Mouse (Mus musculus) neural tube, embryonic 14.5 days (tissue): ENCODE results near the gene Ugt1a9. TPM values are rescaled to one million over a fixed set of nuclear protein-coding genes. Genes with fewer than 3 reads are reported as not detected.

Experiments used
- ATAC-seq: fragments of 200-750 bp; cut with Nextera tagmentation; 2 replicates; pipeline ENCODE4 v1.8.0; 2017; ENCODE audit warnings: low read depth, mild to moderate bottlenecking, moderate TSS enrichment, moderate library complexity
- H3K27ac ChIP-seq: fragments of 300-500 bp; sonication (generic); 2 replicates; pipeline ENCODE4 v1.5.1; 2014; ENCODE audit warnings: low read depth, mild to moderate bottlenecking, control low read depth, low read length, moderate library complexity, mixed read lengths
- H3K27me3 ChIP-seq: fragments of 300-500 bp; sonication (generic); 2 replicates; pipeline ENCODE4 v1.6.1; 2014; ENCODE audit warnings: low read length; ENCODE audit not compliant: control insufficient read depth, insufficient read depth
- H3K36me3 ChIP-seq: fragments of 300-500 bp; sonication (generic); 2 replicates; pipeline ENCODE4 v1.6.1; 2014; ENCODE audit warnings: low read length, mixed read lengths; ENCODE audit not compliant: control insufficient read depth, insufficient read depth
- H3K4me1 ChIP-seq: fragments of 300-500 bp; sonication (generic); 2 replicates; pipeline ENCODE4 v1.6.1; 2014; ENCODE audit warnings: low read length; ENCODE audit not compliant: control insufficient read depth, insufficient read depth
- H3K4me2 ChIP-seq: fragments of 300-500 bp; sonication (generic); 2 replicates; pipeline ENCODE4 v1.6.1; 2014; ENCODE audit warnings: mild to moderate bottlenecking, low read depth, low read length, control low read depth
- H3K4me3 ChIP-seq: fragments of 300-500 bp; sonication (generic); 2 replicates; pipeline ENCODE4 v1.5.1; 2014; ENCODE audit warnings: low read depth, low read length, control low read depth, mixed read lengths
- H3K9ac ChIP-seq: fragments of 300-500 bp; sonication (generic); replicated peaks from 2 replicates; pipeline ENCODE4 v1.6.1; 2014; ENCODE audit warnings: low read depth, mild to moderate bottlenecking, control low read depth, low read length, mixed read lengths
- H3K9me3 ChIP-seq: fragments of 300-500 bp; sonication (generic); 2 replicates; pipeline ENCODE4 v1.6.1; 2016; ENCODE audit warnings: low read length; ENCODE audit not compliant: control insufficient read depth
- WGBS: fragments of 180-500 bp; shearing (Covaris S2); extraction: QIAGEN DNeasy Blood & Tissue Kit; methylation state at CpG from one replicate; pipeline ENCODE4 v1.1.7; 2014; 5-methylcytosine and 5-hydroxymethylcytosine counted together
- polyA plus RNA-seq: library from polyadenylated mRNA; unstranded; fragments of >200 nt; fragmentation: Nextera tagmentation; extraction: Ambion mirVana; gene quantifications from 2 replicates; pipeline ENCODE4 v1.2.1, GENCODE M21; 2014

Ugt1a9 gene
- polyA plus RNA-seq, 1 experiment from 2014 or later = not detected

GRCm38 (mm10) chr1:88233421-88234247 lies 163.0 kb downstream of the Ugt1a9 start:
- Histone ChIP-seq H3K27me3 (no peaks in the 10 kb centered on the region), H3K9ac (no peak overlapping the region), H3K4me3 (no peak overlapping the region), H3K4me1 (no peaks in the 10 kb centered on the region), H3K27ac (no peak overlapping the region), H3K4me2 (no peak overlapping the region), H3K36me3 (no peaks in the 10 kb centered on the region), H3K9me3 (peaks cover 90% of the 10 kb centered on the region)
- WGBS = 72% methylated on average over 14 of the region's 14 CpGs
- ATAC-seq = no peak

GRCm38 (mm10) chr1:88234248-88234610 lies 163.6 kb downstream of the Ugt1a9 start:
- Histone ChIP-seq H3K4me1 (no peaks in the 10 kb centered on the region), H3K9me3 (peaks cover 90% of the 10 kb centered on the region), H3K36me3 (no peaks in the 10 kb centered on the region), H3K9ac (no peak overlapping the region), H3K27ac (no peak overlapping the region), H3K4me2 (no peak overlapping the region), H3K27me3 (no peaks in the 10 kb centered on the region), H3K4me3 (no peak overlapping the region)
- 66% methylated on average over 4 of the region's 4 CpGs for WGBS
- ATAC-seq = no peak

- peaks cover 90% of the 10 kb centered on the region for H3K9me3 ChIP-seq
- 45% methylated on average over 5 of the region's 5 CpGs for WGBS
- H3K4me3 ChIP-seq = no peak overlapping the region
- H3K9ac ChIP-seq = no peak overlapping the region
- H3K4me1 ChIP-seq = no peaks in the 10 kb centered on the region
- H3K4me2 ChIP-seq = no peak overlapping the region
- H3K27me3 ChIP-seq = no peaks in the 10 kb centered on the region
- no peak for ATAC-seq
- no peaks in the 10 kb centered on the region for H3K36me3 ChIP-seq
- H3K27ac ChIP-seq = no peak overlapping the region
These were observed 164.0 kb downstream of the Ugt1a9 start for GRCm38 (mm10) chr1:88234646-88235045.

GRCm38 (mm10) chr1:88235046-88235893 lies 164.7 kb downstream of the Ugt1a9 start:
- no peak overlapping the region for H3K4me2 ChIP-seq
- no peak overlapping the region for H3K4me3 ChIP-seq
- no peak overlapping the region for H3K9ac ChIP-seq
- no peaks in the 10 kb centered on the region for H3K4me1 ChIP-seq
- H3K27me3 ChIP-seq = no peaks in the 10 kb centered on the region
- no peak for ATAC-seq
- H3K9me3 ChIP-seq = peaks cover 90% of the 10 kb centered on the region
- WGBS = 67% methylated on average over 11 of the region's 11 CpGs
- H3K36me3 ChIP-seq = no peaks in the 10 kb centered on the region
- no peak overlapping the region for H3K27ac ChIP-seq

- Histone ChIP-seq H3K9me3 (peaks cover 91% of the 10 kb centered on the region), H3K9ac (no peak overlapping the region), H3K27me3 (no peaks in the 10 kb centered on the region), H3K4me2 (no peak overlapping the region), H3K27ac (no peak overlapping the region), H3K36me3 (no peaks in the 10 kb centered on the region), H3K4me1 (no peaks in the 10 kb centered on the region), H3K4me3 (no peak overlapping the region)
- WGBS = 69% methylated on average over 4 of the region's 4 CpGs
- no peak for ATAC-seq
These were observed 165.4 kb downstream of the Ugt1a9 start for GRCm38 (mm10) chr1:88235894-88236415.

GRCm38 (mm10) chr1:88237311-88237710 lies 166.7 kb downstream of the Ugt1a9 start:
- Histone ChIP-seq H3K4me3 (no peak overlapping the region), H3K27me3 (no peaks in the 10 kb centered on the region), H3K27ac (no peak overlapping the region), H3K9me3 (peaks cover 88% of the 10 kb centered on the region), H3K4me2 (no peak overlapping the region), H3K4me1 (no peaks in the 10 kb centered on the region), H3K9ac (no peak overlapping the region), H3K36me3 (no peaks in the 10 kb centered on the region)
- ATAC-seq = no peak
- WGBS = 85% methylated on average over 5 of the region's 5 CpGs

- H3K9me3 ChIP-seq = peaks cover 86% of the 10 kb centered on the region
- H3K4me3 ChIP-seq = no peak overlapping the region
- no peak overlapping the region for H3K9ac ChIP-seq
- H3K4me2 ChIP-seq = no peak overlapping the region
- H3K27ac ChIP-seq = no peak overlapping the region
- no peaks in the 10 kb centered on the region for H3K36me3 ChIP-seq
- H3K27me3 ChIP-seq = no peaks in the 10 kb centered on the region
- ATAC-seq = no peak
- WGBS = 76% methylated on average over 6 of the region's 6 CpGs
- H3K4me1 ChIP-seq = no peaks in the 10 kb centered on the region
These were observed 168.2 kb downstream of the Ugt1a9 start for GRCm38 (mm10) chr1:88238771-88239170.

GRCm38 (mm10) chr1:88240072-88240471 lies 169.5 kb downstream of the Ugt1a9 start:
- Histone ChIP-seq H3K4me2 (no peak overlapping the region), H3K27ac (no peak overlapping the region), H3K36me3 (no peaks in the 10 kb centered on the region), H3K9me3 (peaks cover 85% of the 10 kb centered on the region), H3K4me1 (no peaks in the 10 kb centered on the region), H3K4me3 (no peak overlapping the region), H3K9ac (no peak overlapping the region), H3K27me3 (no peaks in the 10 kb centered on the region)
- WGBS = 73% methylated on average over 5 of the region's 5 CpGs
- ATAC-seq = no peak

GRCm38 (mm10) chr1:88240579-88240978 lies 170.0 kb downstream of the Ugt1a9 start:
- 78% methylated on average over 4 of the region's 4 CpGs for WGBS
- Histone ChIP-seq H3K9me3 (peaks cover 85% of the 10 kb centered on the region), H3K4me2 (no peak overlapping the region), H3K36me3 (no peaks in the 10 kb centered on the region), H3K27ac (no peak overlapping the region), H3K9ac (no peak overlapping the region), H3K4me1 (no peaks in the 10 kb centered on the region), H3K27me3 (no peaks in the 10 kb centered on the region), H3K4me3 (no peak overlapping the region)
- no peak; the same call in 1 of the 2 replicates for ATAC-seq
